Comparison of ENCODE assay signal across 24 mouse cellular contexts in the genomic region with DNA sequence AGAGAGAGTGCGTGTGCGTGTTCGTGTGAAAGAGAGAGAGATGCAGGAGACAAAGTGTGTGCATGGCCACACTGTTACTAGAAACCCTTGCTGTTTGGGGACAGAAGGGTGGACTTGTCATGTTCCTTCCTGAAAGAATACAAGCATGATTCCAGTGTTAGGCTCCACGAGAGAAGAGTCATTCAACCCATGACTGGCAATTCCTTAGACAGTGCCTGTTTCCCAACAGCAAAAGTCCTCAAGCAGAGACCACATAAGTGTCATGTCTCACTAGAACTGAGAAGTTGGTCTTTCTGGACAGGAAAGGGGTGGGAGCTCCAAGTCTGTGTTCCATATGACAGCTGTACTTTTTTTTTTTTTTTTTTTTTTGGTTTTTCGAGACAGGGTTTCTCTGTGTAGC. TPM values are rescaled to one million over a fixed set of nuclear protein-coding genes. Genes with fewer than 3 reads are reported as not detected.
DNase-seq lines count a peak whose midpoint lies in the region; ATAC-seq and TF ChIP-seq lines count a peak whose summit lies in the region.
"Had no signal": no experiment of that assay in that cellular context is flagged by ENCODE, and none has a peak within 500 bp of the region (broad histone marks: within the 10 kb centered on the region; RNA-seq: fewer than 3 reads in every experiment).

No protein-coding gene starts in this region.

- no peak for ATAC-seq in liver, postnatal 0 days
- no peak for ATAC-seq in liver, embryonic 12.5 days
- ATAC-seq in hematopoietic stem cell, adult 5-6 weeks (replicated peaks in 1 of 2; ENCODE audit: insufficient read depth in 1 of 2, low FRiP score in 2 of 2, low TSS enrichment in 1 of 2, low read depth in 1 of 2, poor library complexity in 2 of 2, severe bottlenecking in 2 of 2) = peak; percentile 62 to 65
- peak; percentile 77 for ATAC-seq in megakaryocyte progenitor cell, adult 5-6 weeks (replicated peaks; ENCODE audit: poor library complexity)
- ATAC-seq in forebrain, embryonic 12.5 days (ENCODE audit: low FRiP score) = no peak
- ATAC-seq: activated CD4-positive, CD25-positive, alpha-beta regulatory T cell, adult 4 months; forebrain, embryonic 13.5 days; forebrain, postnatal 0 days; Patski had no signal

- H3K4me1 ChIP-seq in liver, postnatal 0 days (ENCODE audit: insufficient read depth) = peaks cover 69% of the 10 kb centered on the region
- H3K4me1 ChIP-seq in liver, embryonic 12.5 days = peaks cover 25% of the 10 kb centered on the region
- H3K4me1 ChIP-seq in bone marrow macrophage, adult 2 months (ENCODE audit: control insufficient read depth, insufficient read depth, low read length) = peaks cover 57% of the 10 kb centered on the region
- H3K4me1 ChIP-seq in forebrain, embryonic 12.5 days = peaks cover 26% of the 10 kb centered on the region

- 72% methylated on average over 4 of the region's 5 CpGs for WGBS in liver, postnatal 0 days (ENCODE audit: insufficient replicate concordance)
- WGBS in liver, embryonic 12.5 days (ENCODE audit: insufficient replicate concordance) = 72% methylated on average over 4 of the region's 5 CpGs
- 92% methylated on average over 4 of the region's 5 CpGs for WGBS in forebrain, embryonic 12.5 days

- TF ChIP-seq CTCF in liver, postnatal 0 days (IDR thresholded peaks at IDR 0.05; ENCODE audit: low read depth) = no peak
- no peak for TF ChIP-seq CTCF in bone marrow macrophage, adult 2 months (IDR thresholded peaks at IDR 0.05; ENCODE audit: low read depth, low read length)

- TF ChIP-seq EP300 in liver, postnatal 0 days (IDR thresholded peaks at IDR 0.05; ENCODE audit: low read depth) = no peak

- H3K36me3 ChIP-seq in liver, postnatal 0 days (replicated peaks; ENCODE audit: insufficient read depth, low read length) = peaks cover 5% of the 10 kb centered on the region; the same call in 1 of the 2 replicates
- H3K36me3 ChIP-seq in liver, embryonic 12.5 days = no peaks in the 10 kb centered on the region
- H3K36me3 ChIP-seq in forebrain, embryonic 12.5 days (replicated peaks) = no peaks in the 10 kb centered on the region
- H3K36me3 ChIP-seq: embryonic facial prominence, embryonic 13.5 days; heart, embryonic 15.5 days; hindbrain, embryonic 10.5 days had no signal

- H3K9ac ChIP-seq in liver, postnatal 0 days (replicated peaks) = no peak overlapping the region
- no peak overlapping the region for H3K9ac ChIP-seq in liver, embryonic 12.5 days
- H3K9ac ChIP-seq in forebrain, embryonic 12.5 days = no peak overlapping the region
- H3K9ac ChIP-seq: embryonic facial prominence, embryonic 13.5 days; forebrain, embryonic 13.5 days; forebrain, postnatal 0 days; heart, embryonic 15.5 days; hindbrain, embryonic 14.5 days had no signal

- H3K9me3 ChIP-seq in liver, postnatal 0 days (ENCODE audit: low read length) = no peaks in the 10 kb centered on the region
- no peaks in the 10 kb centered on the region for H3K9me3 ChIP-seq in liver, embryonic 12.5 days (replicated peaks)
- H3K9me3 ChIP-seq in forebrain, embryonic 12.5 days = no peaks in the 10 kb centered on the region
- H3K9me3 ChIP-seq: embryonic facial prominence, embryonic 13.5 days; forebrain, embryonic 13.5 days; heart, embryonic 15.5 days; hindbrain, embryonic 10.5 days had no signal

- H3K4me2 ChIP-seq in liver, postnatal 0 days (ENCODE audit: low read depth, low read length) = no peak overlapping the region
- no peak overlapping the region for H3K4me2 ChIP-seq in liver, embryonic 12.5 days
- no peak overlapping the region for H3K4me2 ChIP-seq in forebrain, embryonic 12.5 days
- H3K4me2 ChIP-seq: embryonic facial prominence, embryonic 13.5 days; forebrain, embryonic 13.5 days; heart, embryonic 11.5 days; heart, embryonic 15.5 days; hindbrain, embryonic 14.5 days had no signal

- no peak for DNase-seq in liver, postnatal 0 days
- no peak for DNase-seq in cerebellum, postnatal 36 days
- DNase-seq in heart, adult 18-20 months = no peak
- DNase-seq: adrenal gland, postnatal 14 days; cerebellum, adult 8-10 months; cerebellum, postnatal 14 days; forebrain, postnatal 0 days; gastrocnemius, adult 2 months; gastrocnemius, postnatal 36 days; heart, adult 2 months; heart, postnatal 14 days had no signal

- no peak overlapping the region for H3K4me3 ChIP-seq in liver, postnatal 0 days (ENCODE audit: low read depth, low read length)
- no peak overlapping the region for H3K4me3 ChIP-seq in liver, embryonic 12.5 days
- H3K4me3 ChIP-seq in bone marrow macrophage, adult 2 months (ENCODE audit: insufficient read depth, low read length) = no peak overlapping the region
- no peak overlapping the region for H3K4me3 ChIP-seq in forebrain, embryonic 12.5 days (replicated peaks)
- H3K4me3 ChIP-seq: embryonic facial prominence, embryonic 13.5 days; forebrain, embryonic 13.5 days; gastrocnemius, adult 2 months; heart, adult 2 months; heart, embryonic 15.5 days; hindbrain, embryonic 10.5 days had no signal

- no peak for TF ChIP-seq POLR2A in bone marrow macrophage, adult 2 months (IDR thresholded peaks at IDR 0.05; ENCODE audit: borderline replicate concordance, low read depth, low read length)

- peak overlapping the region; percentile 52 for H3K27ac ChIP-seq in liver, postnatal 0 days (ENCODE audit: low read depth)
- H3K27ac ChIP-seq in liver, embryonic 12.5 days = no peak overlapping the region
- peak overlapping the region; percentile 21 for H3K27ac ChIP-seq in bone marrow macrophage, adult 2 months (ENCODE audit: insufficient read depth, low read depth, low read length)
- H3K27ac ChIP-seq in forebrain, embryonic 12.5 days = no peak overlapping the region
- H3K27ac ChIP-seq: embryonic facial prominence, embryonic 13.5 days; forebrain, embryonic 13.5 days; gastrocnemius, adult 2 months; heart, adult 2 months; heart, embryonic 15.5 days; hindbrain, embryonic 10.5 days; hindbrain, embryonic 14.5 days had no signal

- no peaks in the 10 kb centered on the region for H3K27me3 ChIP-seq in liver, postnatal 0 days (ENCODE audit: insufficient read depth, low read length)
- no peaks in the 10 kb centered on the region for H3K27me3 ChIP-seq in liver, embryonic 12.5 days (replicated peaks)
- no peaks in the 10 kb centered on the region for H3K27me3 ChIP-seq in forebrain, embryonic 12.5 days
- H3K27me3 ChIP-seq: embryonic facial prominence, embryonic 13.5 days; forebrain, embryonic 13.5 days; heart, embryonic 15.5 days; Patski had no signal

RNA-seq across cellular contexts. Expression of gene Abca1, which starts 10.1 kb away (rescaled TPM):
- 9.9 and 11.0 TPM in 2 replicates for polyA plus RNA-seq in liver, postnatal 0 days (2015; fragmentation: Nextera tagmentation; extraction: Ambion mirVana)
- 9.8 and 10.1 TPM in 2 replicates for polyA plus RNA-seq in liver, embryonic 12.5 days (2016; fragmentation: Nextera tagmentation; extraction: Ambion mirVana)
- polyA plus RNA-seq in bone marrow macrophage, adult 2 months (2012; ENCODE audit: insufficient read depth, insufficient read length, missing spikeins) = 55.9 and 64.3 TPM in 2 replicates
- 14.6 and 22.5 TPM in 2 replicates for total RNA-seq in hematopoietic stem cell, adult 5-6 weeks (2017)
- total RNA-seq in megakaryocyte progenitor cell, adult 5-6 weeks (2015) = 1.2 and 1.8 TPM in 2 replicates
- total RNA-seq in megakaryocyte progenitor cell, adult 5-6 weeks (2017) = 1.8 and 1.9 TPM in 2 replicates
- 5.9 and 7.5 TPM in 2 replicates for polyA plus RNA-seq in forebrain, embryonic 12.5 days (2016; fragmentation: Nextera tagmentation; extraction: Ambion mirVana)
- 10 to 100 TPM; 15.8 to 17.9 TPM for total RNA-seq in heart, adult 18-20 months (2021)

Comparison
In these comparisons a context has a peak if more than half of its experiments do, and no peak if none do; other contexts are left out.
1. H3K27ac ChIP-seq: peak in liver, postnatal 0 days (single experiment) and bone marrow macrophage, adult 2 months (single experiment); none in liver, embryonic 12.5 days (single experiment) and forebrain, embryonic 12.5 days (single experiment).
2. ATAC-seq: peak in hematopoietic stem cell, adult 5-6 weeks (2 of 2) and megakaryocyte progenitor cell, adult 5-6 weeks (single experiment); none in liver, postnatal 0 days (single experiment), liver, embryonic 12.5 days (single experiment) and forebrain, embryonic 12.5 days (single experiment).